Mouse (Mus musculus) midbrain, embryonic 10.5 days (tissue): ENCODE data around the gene Itpripl1. TPM values are rescaled to one million over a fixed set of nuclear protein-coding genes. Genes with fewer than 3 reads are reported as not detected.
"Not testable (repeated sequence)": the region's sequence is repeated elsewhere in the genome, so short reads cannot be mapped to it uniquely, and the experiment has no call there.

Source experiments
- DNase-seq: peaks from one replicate; pipeline ENCODE4 v3.0.0-alpha.2; 2017; ENCODE audit warnings: low spot score
- H3K27ac ChIP-seq: fragments of 300-500 bp; sonication (generic); replicated peaks from 2 replicates; pipeline ENCODE4 v1.5.1; 2016; ENCODE audit warnings: mild to moderate bottlenecking
- H3K27me3 ChIP-seq: fragments of 300-500 bp; sonication (generic); 2 replicates; pipeline ENCODE4 v1.6.1; 2016; ENCODE audit warnings: low read depth, mild to moderate bottlenecking; ENCODE audit not compliant: poor library complexity, severe bottlenecking
- H3K36me3 ChIP-seq: fragments of 300-500 bp; sonication (generic); 2 replicates; pipeline ENCODE4 v1.6.1; 2016; ENCODE audit warnings: mild to moderate bottlenecking, moderate library complexity
- H3K4me1 ChIP-seq: fragments of 300-500 bp; sonication (generic); 2 replicates; pipeline ENCODE4 v1.6.1; 2016
- H3K4me3 ChIP-seq: fragments of 300-500 bp; sonication (generic); 2 replicates; pipeline ENCODE4 v1.5.1; 2016; ENCODE audit warnings: mild to moderate bottlenecking, moderate library complexity
- H3K9me3 ChIP-seq: fragments of 300-500 bp; sonication (generic); replicated peaks from 2 replicates; pipeline ENCODE4 v1.6.1; 2016; ENCODE audit warnings: mild to moderate bottlenecking
- WGBS: fragments of 180-500 bp; shearing (Covaris S2); methylation state at CpG from one replicate; pipeline ENCODE4 v1.1.7; 2016; 5-methylcytosine and 5-hydroxymethylcytosine counted together
- polyA plus RNA-seq: library from polyadenylated mRNA; unstranded; fragments of >200 nt; fragmentation: Nextera tagmentation; extraction: Ambion mirVana; gene quantifications from 2 replicates; pipeline ENCODE4 v1.2.1, GENCODE M21; 2016

The Itpripl1 gene
- polyA plus RNA-seq, 1 experiment from 2014 or later = 14.9 TPM

GRCm38 (mm10) chr2:127137838-127138420, 5.3 kb downstream of the Itpripl1 start:
- Histone ChIP-seq H3K4me3 (no peak overlapping the region), H3K36me3 (peaks cover 26% of the 10 kb centered on the region), H3K27ac (no peak overlapping the region), H3K9me3 (no peaks in the 10 kb centered on the region), H3K4me1 (peaks cover 32% of the 10 kb centered on the region), H3K27me3 (no peaks in the 10 kb centered on the region)
- 88% methylated on average over 10 of the region's 10 CpGs for WGBS
- DNase-seq = no peak

- no peak for DNase-seq
- 51% methylated on average over 5 of the region's 5 CpGs for WGBS
- H3K27ac ChIP-seq = no peak overlapping the region
- no peak overlapping the region for H3K4me3 ChIP-seq
- peaks cover 26% of the 10 kb centered on the region for H3K36me3 ChIP-seq
- no peaks in the 10 kb centered on the region for H3K27me3 ChIP-seq
- H3K4me1 ChIP-seq = peaks cover 32% of the 10 kb centered on the region
- H3K9me3 ChIP-seq = no peaks in the 10 kb centered on the region
Measured at GRCm38 (mm10) chr2:127136979-127137378, 6.3 kb downstream of the Itpripl1 start.

DNA sequence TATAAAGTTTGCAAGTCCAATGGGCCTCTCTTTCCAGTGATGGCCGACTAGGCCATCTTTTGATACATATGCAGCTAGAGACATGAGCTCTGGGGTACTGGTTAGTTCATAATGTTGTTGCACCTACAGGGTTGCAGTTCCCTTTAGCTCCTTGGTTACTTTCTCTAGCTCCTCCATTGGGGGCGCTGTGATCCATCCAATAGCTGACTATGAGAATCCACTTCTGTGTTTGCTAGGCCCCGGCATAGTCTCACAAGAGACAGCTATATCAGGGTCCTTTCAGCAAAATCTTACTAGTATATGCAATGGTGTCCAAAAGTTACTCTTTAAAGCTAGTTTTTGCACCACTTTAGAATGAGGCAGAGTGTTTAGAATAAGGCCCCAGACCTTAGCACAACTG, 8.0 kb downstream of the Itpripl1 start:
- H3K36me3 ChIP-seq = peaks cover 16% of the 10 kb centered on the region
- H3K27ac ChIP-seq, H3K9me3 ChIP-seq, H3K4me3 ChIP-seq, DNase-seq, H3K27me3 ChIP-seq: not testable (repeated sequence)
- peaks cover 37% of the 10 kb centered on the region for H3K4me1 ChIP-seq
- 50% methylated on average over 3 of the region's 3 CpGs for WGBS

GRCm38 (mm10) chr2:127133621-127134461, 9.4 kb downstream of the Itpripl1 start, which contains the start of gene Ncaph:
Gene Ncaph, minus strand, starts transcription at chr2:127133954.
- Histone ChIP-seq H3K9me3 (no peaks in the 10 kb centered on the region), H3K4me3 (peak within 1 kb of the TSS; percentile 89), H3K36me3 (peaks cover 16% of the 10 kb centered on the region), H3K4me1 (peaks cover 37% of the 10 kb centered on the region), H3K27ac (peak within 1 kb of the TSS; percentile 97), H3K27me3 (no peaks in the 10 kb centered on the region)
- DNase-seq = peak; percentile 95
- WGBS = 1% methylated on average over 57 of the region's 57 CpGs

GRCm38 (mm10) chr2:127131353-127131752, 11.9 kb downstream of the Itpripl1 start:
- Histone ChIP-seq H3K9me3 (no peaks in the 10 kb centered on the region), H3K27ac (no peak overlapping the region), H3K4me1 (peaks cover 28% of the 10 kb centered on the region), H3K36me3 (peaks cover 36% of the 10 kb centered on the region), H3K27me3 (no peaks in the 10 kb centered on the region), H3K4me3 (peak overlapping the region; percentile 89; the same call in 1 of the 2 replicates)
- no peak for DNase-seq
- WGBS = 84% methylated on average over 8 of the region's 8 CpGs

- no peak overlapping the region for H3K4me3 ChIP-seq
- H3K9me3 ChIP-seq = no peaks in the 10 kb centered on the region
- H3K36me3 ChIP-seq = peaks cover 60% of the 10 kb centered on the region
- H3K27ac ChIP-seq = no peak overlapping the region
- H3K4me1 ChIP-seq = peaks cover 20% of the 10 kb centered on the region
- no peaks in the 10 kb centered on the region for H3K27me3 ChIP-seq
- no peak for DNase-seq
- WGBS = 92% methylated on average over 5 of the region's 5 CpGs
Measured at GRCm38 (mm10) chr2:127128926-127129325, 14.3 kb downstream of the Itpripl1 start.

DNA sequence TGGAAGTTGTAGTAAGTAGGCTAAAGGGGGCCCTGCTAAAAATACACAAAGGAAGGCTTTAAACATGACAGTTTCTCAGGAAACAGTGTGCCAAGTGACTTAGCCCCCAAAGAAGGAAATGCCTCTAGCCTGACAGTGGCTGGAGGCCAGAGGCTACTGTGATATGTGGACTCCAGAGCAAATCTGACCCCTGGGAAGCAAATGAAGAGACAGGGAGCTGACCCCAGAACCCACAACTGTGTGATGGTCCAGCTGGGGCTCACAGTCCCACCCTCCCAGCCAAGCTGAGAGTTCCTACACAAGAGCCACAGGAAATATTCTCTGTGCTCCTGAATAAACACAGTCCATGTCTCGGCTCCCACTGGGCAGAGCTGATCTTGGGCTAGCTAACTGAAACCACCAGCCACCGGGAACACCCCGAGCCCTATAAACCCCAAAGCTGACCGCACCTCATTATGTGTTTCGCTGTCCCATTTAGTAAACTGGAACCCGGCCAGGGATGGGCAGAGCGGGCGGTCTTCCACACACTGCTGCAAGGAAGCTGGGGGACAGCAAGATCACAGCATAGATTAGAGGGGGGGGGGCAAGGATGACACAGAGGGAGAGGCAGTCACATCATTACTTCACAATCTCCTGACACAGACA, 21.5 kb downstream of the Itpripl1 start:
- Histone ChIP-seq H3K9me3 (no peaks in the 10 kb centered on the region), H3K4me1 (no peaks in the 10 kb centered on the region), H3K4me3 (no peak overlapping the region), H3K36me3 (peaks cover 100% of the 10 kb centered on the region), H3K27me3 (no peaks in the 10 kb centered on the region), H3K27ac (no peak overlapping the region)
- 89% methylated on average over 8 of the region's 8 CpGs for WGBS
- no peak for DNase-seq

DNA sequence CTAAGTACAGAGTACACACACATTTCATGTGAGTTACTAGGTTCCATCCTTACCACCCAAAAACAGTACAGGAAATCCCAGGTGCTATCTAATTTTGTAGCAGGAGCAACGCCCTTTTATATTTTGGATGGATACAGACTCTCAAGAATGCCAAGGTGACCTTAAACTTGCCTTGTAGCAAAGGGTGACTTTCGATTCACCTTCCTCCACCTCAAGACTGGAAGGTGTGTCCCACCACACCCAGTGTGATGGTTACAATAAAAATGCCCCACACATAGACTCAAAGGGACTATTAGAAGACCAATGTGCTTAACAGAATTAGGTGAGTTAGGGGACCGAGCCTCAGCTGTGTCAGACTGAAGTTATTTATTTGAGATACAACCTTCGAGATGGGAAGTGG, 34.3 kb downstream of the Itpripl1 start:
- Histone ChIP-seq H3K27ac (no peak overlapping the region), H3K4me1 (no peaks in the 10 kb centered on the region), H3K27me3 (no peaks in the 10 kb centered on the region), H3K4me3 (no peak overlapping the region), H3K36me3 (peaks cover 100% of the 10 kb centered on the region), H3K9me3 (no peaks in the 10 kb centered on the region)
- no peak for DNase-seq
- 90% methylated on average over 4 of the region's 4 CpGs for WGBS

DNA sequence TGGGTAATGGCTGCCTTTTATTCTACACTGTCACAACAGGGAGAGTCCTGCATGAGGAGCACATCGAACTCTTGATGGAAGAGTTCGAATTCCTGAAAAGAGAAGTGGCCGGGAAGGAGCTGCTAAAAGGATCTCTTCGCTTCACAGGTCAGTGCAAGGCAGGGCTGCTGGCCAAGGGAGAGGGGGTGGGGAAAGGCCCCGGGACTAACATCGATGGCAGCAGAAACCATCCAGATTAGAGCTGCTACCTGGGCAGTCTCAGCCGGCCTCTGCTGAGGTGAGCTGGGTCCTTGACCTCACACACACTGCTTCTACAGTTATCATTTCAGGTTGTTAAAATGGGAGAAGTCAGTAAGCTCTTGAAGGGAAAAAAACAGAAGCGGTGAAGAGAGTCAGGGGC, 51.2 kb downstream of the Itpripl1 start:
- DNase-seq = no peak
- Histone ChIP-seq H3K9me3 (no peaks in the 10 kb centered on the region), H3K27me3 (no peaks in the 10 kb centered on the region), H3K4me3 (no peak overlapping the region), H3K36me3 (no peaks in the 10 kb centered on the region), H3K4me1 (no peaks in the 10 kb centered on the region), H3K27ac (no peak overlapping the region)
- WGBS = 70% methylated on average over 8 of the region's 8 CpGs

- not testable (repeated sequence) for H3K36me3 ChIP-seq, H3K27ac ChIP-seq, DNase-seq, H3K4me3 ChIP-seq, H3K9me3 ChIP-seq, H3K27me3 ChIP-seq, H3K4me1 ChIP-seq
Measured at GRCm38 (mm10) chr2:127090151-127090550, 53.1 kb downstream of the Itpripl1 start.
